Comparison of ENCODE assay signal across 8 mouse cellular contexts in the genomic region with DNA sequence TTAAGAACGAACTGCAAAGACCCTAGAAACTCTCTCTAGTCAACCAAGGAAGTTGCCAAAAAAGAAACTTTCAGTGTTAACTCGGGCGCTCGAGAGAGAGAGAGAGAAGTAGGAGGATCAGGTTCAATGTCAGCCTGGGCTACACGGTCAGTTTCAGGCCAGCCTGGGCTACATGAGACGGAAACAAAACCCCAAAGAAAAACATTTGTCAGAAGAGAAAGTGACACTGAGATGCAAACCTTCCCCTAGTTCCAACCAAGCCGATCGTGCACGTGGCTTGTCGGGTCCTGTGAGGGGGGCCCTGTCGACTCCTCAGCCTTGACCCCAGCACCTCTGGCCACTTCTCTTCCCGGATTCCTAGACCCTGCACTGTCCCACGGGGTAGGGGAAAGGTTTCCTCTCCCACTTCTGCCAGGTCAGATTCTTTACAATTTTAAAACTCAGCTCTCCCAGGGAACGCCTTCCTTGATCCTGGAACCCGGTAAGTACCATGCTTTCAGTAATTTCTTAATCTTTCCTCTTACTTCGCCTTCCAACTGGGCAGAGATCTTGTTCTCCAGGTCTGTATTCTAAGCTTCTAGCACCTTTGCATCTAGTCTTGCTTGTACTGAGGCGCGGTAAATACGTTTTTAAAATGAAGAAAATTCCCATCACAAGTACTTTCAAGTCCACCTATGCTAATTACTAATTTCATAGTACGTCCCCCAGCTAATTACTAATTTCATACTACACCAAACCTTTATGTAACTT. TPM values are rescaled to one million over a fixed set of nuclear protein-coding genes. Genes with fewer than 3 reads are reported as not detected.
DNase-seq lines count a peak whose midpoint lies in the region; ATAC-seq and TF ChIP-seq lines count a peak whose summit lies in the region.

A gene (plus strand): TSS at position 273 of the 750 bp plus-strand sequence.

- intact Hi-C loops in left cerebral cortex, postnatal 36 days (cut with DNase I), result loop anchor here (2.0 kb wide), 1 partner anchor 14 kb away; no protein-coding TSS in a partner anchor

- H3K4me2 ChIP-seq in heart, embryonic 15.5 days, result peak within 1 kb of the TSS; percentile 92

- peak within 1 kb of the TSS; percentile 92 for H3K9ac ChIP-seq in heart, embryonic 15.5 days

- TF ChIP-seq CTCF in cortical plate, adult 2 months (IDR thresholded peaks at IDR 0.05; ENCODE audit: extremely low read depth, insufficient read depth, low read length), result no peak

- no peaks in the 10 kb centered on the region for H3K4me1 ChIP-seq in cortical plate, adult 2 months (ENCODE audit: control insufficient read depth, insufficient read depth, low read length)
- peaks cover 42% of the 10 kb centered on the region for H3K4me1 ChIP-seq in heart, embryonic 15.5 days (replicated peaks)

- no peak for TF ChIP-seq POLR2A in cortical plate, adult 2 months (IDR thresholded peaks at IDR 0.05; ENCODE audit: extremely low read depth, insufficient read depth, low read length)

- DNase-seq in gastrocnemius, postnatal 10 days, result no peak
- DNase-seq in gastrocnemius, postnatal 25 days, result no peak
- peak; percentile 50 to 54 for DNase-seq in B cell, adult 2 months
- no peak for DNase-seq in left cerebral cortex, postnatal 36 days (ENCODE audit: low spot score in 2 of 2)
- DNase-seq in natural killer cell, adult 2 months (ENCODE audit: low spot score in 2 of 2), result peak; percentile 36 to 53
- DNase-seq in right cerebral cortex, postnatal 14 days, result no peak

- H3K27ac ChIP-seq in cortical plate, adult 2 months (ENCODE audit: insufficient read depth, low read length), result peak within 1 kb of the TSS; percentile 77
- peak within 1 kb of the TSS; percentile 88 for H3K27ac ChIP-seq in heart, embryonic 15.5 days

- H3K4me3 ChIP-seq in cortical plate, adult 2 months (ENCODE audit: insufficient read depth, low read length), result peak within 1 kb of the TSS; percentile 51
- peak within 1 kb of the TSS; percentile 90 for H3K4me3 ChIP-seq in heart, embryonic 15.5 days

- no peaks in the 10 kb centered on the region for H3K9me3 ChIP-seq in heart, embryonic 15.5 days (replicated peaks)

- H3K27me3 ChIP-seq in heart, embryonic 15.5 days, result peaks cover 10% of the 10 kb centered on the region; the same call in 1 of the 2 replicates

- H3K36me3 ChIP-seq in heart, embryonic 15.5 days, result no peaks in the 10 kb centered on the region

- 9% methylated on average over 20 of the region's 20 CpGs for WGBS in heart, embryonic 15.5 days

- ATAC-seq in heart, embryonic 15.5 days (replicated peaks; ENCODE audit: insufficient number of reproducible peaks, insufficient read depth, low FRiP score, low read depth), result no peak

RNA-seq across cellular contexts. Expression of the gene that starts here (rescaled TPM):
- 10 to 100 TPM; 23.4 to 30.2 TPM for total RNA-seq in gastrocnemius, postnatal 10 days (2021)
- 1 to 10 TPM; 8.4 to 9.8 TPM for total RNA-seq in gastrocnemius, postnatal 25 days (2021)
- 44.1 and 45.9 TPM in 2 replicates for polyA plus RNA-seq in cortical plate, adult 2 months (2012; rRNA removed)
- 13.9 and 24.6 TPM in 2 replicates for polyA plus RNA-seq in heart, embryonic 15.5 days (2015; fragmentation: Nextera tagmentation; extraction: Ambion mirVana)
- 10 to 100 TPM; 74.7 to 84.4 TPM for total RNA-seq in left cerebral cortex, postnatal 36 days (2021)

Comparison
In these comparisons a context has a peak if more than half of its experiments do, and no peak if none do; other contexts are left out.
1. DNase-seq: peak in B cell, adult 2 months (2 of 2) and natural killer cell, adult 2 months (2 of 2); none in gastrocnemius, postnatal 10 days (single experiment), gastrocnemius, postnatal 25 days (single experiment), left cerebral cortex, postnatal 36 days (0 of 2) and right cerebral cortex, postnatal 14 days (single experiment).